Mouse (Mus musculus): ENCODE results near the gene Pibf1. TPM values are rescaled to one million over a fixed set of nuclear protein-coding genes. Genes with fewer than 3 reads are reported as not detected.

Gene Pibf1
- polyA plus RNA-seq, 1 experiment from 2014 or later = 28.7 TPM

GRCm38 (mm10) chr14:99225929-99226328 lies 126.7 kb downstream of the Pibf1 start:
- Histone ChIP-seq H3K9ac (no peak overlapping the region), H3K9me3 (no peaks in the 10 kb centered on the region), H3K27me3 (no peaks in the 10 kb centered on the region), H3K4me2 (replicated peaks) (no peak overlapping the region), H3K4me1 (no peaks in the 10 kb centered on the region), H3K27ac (no peak overlapping the region), H3K4me3 (no peak overlapping the region), H3K36me3 (no peaks in the 10 kb centered on the region)
- ATAC-seq (ENCODE audit: insufficient number of reproducible peaks, insufficient read depth, low FRiP score, low TSS enrichment) = no peak
- 95% methylated on average over 4 of the region's 4 CpGs for WGBS

GRCm38 (mm10) chr14:99229071-99229780 lies 130.0 kb downstream of the Pibf1 start:
- no peaks in the 10 kb centered on the region for H3K9me3 ChIP-seq
- no peak overlapping the region for H3K4me2 ChIP-seq (replicated peaks)
- H3K4me3 ChIP-seq = no peak overlapping the region
- no peaks in the 10 kb centered on the region for H3K27me3 ChIP-seq
- ATAC-seq (ENCODE audit: insufficient number of reproducible peaks, insufficient read depth, low FRiP score, low TSS enrichment) = no peak
- H3K36me3 ChIP-seq = peaks cover 5% of the 10 kb centered on the region; the same call in 1 of the 2 replicates
- H3K9ac ChIP-seq = no peak overlapping the region
- H3K4me1 ChIP-seq = no peaks in the 10 kb centered on the region
- no peak overlapping the region for H3K27ac ChIP-seq
- 82% methylated on average over 11 of the region's 11 CpGs for WGBS

GRCm38 (mm10) chr14:99233056-99233455 lies 133.8 kb downstream of the Pibf1 start:
- no peak overlapping the region for H3K27ac ChIP-seq
- no peaks in the 10 kb centered on the region for H3K27me3 ChIP-seq
- H3K36me3 ChIP-seq = peaks cover 5% of the 10 kb centered on the region; the same call in 1 of the 2 replicates
- H3K4me2 ChIP-seq (replicated peaks) = no peak overlapping the region
- H3K4me3 ChIP-seq = no peak overlapping the region
- no peak overlapping the region for H3K9ac ChIP-seq
- ATAC-seq (ENCODE audit: insufficient number of reproducible peaks, insufficient read depth, low FRiP score, low TSS enrichment) = no peak
- 93% methylated on average over 3 of the region's 3 CpGs for WGBS
- H3K4me1 ChIP-seq = no peaks in the 10 kb centered on the region
- H3K9me3 ChIP-seq = no peaks in the 10 kb centered on the region

GRCm38 (mm10) chr14:99237115-99237514 lies 137.9 kb downstream of the Pibf1 start:
- Histone ChIP-seq H3K4me1 (no peaks in the 10 kb centered on the region), H3K9me3 (no peaks in the 10 kb centered on the region), H3K27me3 (no peaks in the 10 kb centered on the region), H3K4me3 (no peak overlapping the region), H3K4me2 (replicated peaks) (no peak overlapping the region), H3K27ac (no peak overlapping the region), H3K36me3 (peaks cover 5% of the 10 kb centered on the region; the same call in 1 of the 2 replicates), H3K9ac (no peak overlapping the region)
- ATAC-seq (ENCODE audit: insufficient number of reproducible peaks, insufficient read depth, low FRiP score, low TSS enrichment) = no peak
- WGBS = 81% methylated on average over 5 of the region's 5 CpGs

GRCm38 (mm10) chr14:99240563-99240962 lies 141.3 kb downstream of the Pibf1 start:
- WGBS = 85% methylated on average over 11 of the region's 11 CpGs
- Histone ChIP-seq H3K9me3 (no peaks in the 10 kb centered on the region), H3K9ac (no peak overlapping the region), H3K27ac (no peak overlapping the region), H3K4me1 (no peaks in the 10 kb centered on the region), H3K4me3 (no peak overlapping the region), H3K27me3 (no peaks in the 10 kb centered on the region), H3K4me2 (replicated peaks) (no peak overlapping the region), H3K36me3 (peaks cover 12% of the 10 kb centered on the region; the same call in 1 of the 2 replicates)
- no peak for ATAC-seq (ENCODE audit: insufficient number of reproducible peaks, insufficient read depth, low FRiP score, low TSS enrichment)

GRCm38 (mm10) chr14:99244508-99244907 lies 145.3 kb downstream of the Pibf1 start:
- Histone ChIP-seq H3K4me2 (replicated peaks) (no peak overlapping the region), H3K9ac (no peak overlapping the region), H3K9me3 (no peaks in the 10 kb centered on the region), H3K27me3 (no peaks in the 10 kb centered on the region), H3K4me3 (no peak overlapping the region), H3K36me3 (peaks cover 12% of the 10 kb centered on the region), H3K4me1 (no peaks in the 10 kb centered on the region), H3K27ac (no peak overlapping the region)
- ATAC-seq (ENCODE audit: insufficient number of reproducible peaks, insufficient read depth, low FRiP score, low TSS enrichment) = no peak
- WGBS = 41% methylated on average over 3 of the region's 3 CpGs

- 92% methylated on average over 12 of the region's 12 CpGs for WGBS
- H3K27me3 ChIP-seq = no peaks in the 10 kb centered on the region
- no peak for ATAC-seq (ENCODE audit: insufficient number of reproducible peaks, insufficient read depth, low FRiP score, low TSS enrichment)
- H3K4me2 ChIP-seq (replicated peaks) = no peak overlapping the region
- no peak overlapping the region for H3K4me3 ChIP-seq
- H3K27ac ChIP-seq = no peak overlapping the region
- H3K9ac ChIP-seq = no peak overlapping the region
- H3K36me3 ChIP-seq = no peaks in the 10 kb centered on the region
- no peaks in the 10 kb centered on the region for H3K9me3 ChIP-seq
- H3K4me1 ChIP-seq = no peaks in the 10 kb centered on the region
These were observed 162.8 kb downstream of the Pibf1 start for GRCm38 (mm10) chr14:99262026-99262425.

GRCm38 (mm10) chr14:99263816-99264215 lies 164.6 kb downstream of the Pibf1 start:
- no peak overlapping the region for H3K9ac ChIP-seq
- no peak overlapping the region for H3K4me3 ChIP-seq
- ATAC-seq (ENCODE audit: insufficient number of reproducible peaks, insufficient read depth, low FRiP score, low TSS enrichment) = no peak
- no peak overlapping the region for H3K4me2 ChIP-seq (replicated peaks)
- 93% methylated on average over 6 of the region's 6 CpGs for WGBS
- H3K4me1 ChIP-seq = no peaks in the 10 kb centered on the region
- no peaks in the 10 kb centered on the region for H3K36me3 ChIP-seq
- H3K27me3 ChIP-seq = no peaks in the 10 kb centered on the region
- no peak overlapping the region for H3K27ac ChIP-seq
- H3K9me3 ChIP-seq = no peaks in the 10 kb centered on the region

- H3K36me3 ChIP-seq = no peaks in the 10 kb centered on the region
- H3K4me2 ChIP-seq (replicated peaks) = no peak overlapping the region
- no peak overlapping the region for H3K4me3 ChIP-seq
- H3K27me3 ChIP-seq = no peaks in the 10 kb centered on the region
- no peak overlapping the region for H3K27ac ChIP-seq
- WGBS = 92% methylated on average over 14 of the region's 14 CpGs
- H3K9ac ChIP-seq = no peak overlapping the region
- no peak for ATAC-seq (ENCODE audit: insufficient number of reproducible peaks, insufficient read depth, low FRiP score, low TSS enrichment)
- H3K4me1 ChIP-seq = no peaks in the 10 kb centered on the region
- H3K9me3 ChIP-seq = no peaks in the 10 kb centered on the region
These were observed 166.6 kb downstream of the Pibf1 start for GRCm38 (mm10) chr14:99265791-99266190.

- Histone ChIP-seq H3K9me3 (no peaks in the 10 kb centered on the region), H3K36me3 (no peaks in the 10 kb centered on the region), H3K4me2 (replicated peaks) (no peak overlapping the region), H3K27me3 (no peaks in the 10 kb centered on the region), H3K4me3 (no peak overlapping the region), H3K27ac (no peak overlapping the region), H3K4me1 (no peaks in the 10 kb centered on the region), H3K9ac (no peak overlapping the region)
- no peak for ATAC-seq (ENCODE audit: insufficient number of reproducible peaks, insufficient read depth, low FRiP score, low TSS enrichment)
- 63% methylated on average over 5 of the region's 5 CpGs for WGBS
These were observed 167.5 kb downstream of the Pibf1 start for GRCm38 (mm10) chr14:99266749-99267148.

- no peaks in the 10 kb centered on the region for H3K36me3 ChIP-seq
- H3K9me3 ChIP-seq = no peaks in the 10 kb centered on the region
- H3K9ac ChIP-seq = no peak overlapping the region
- H3K4me1 ChIP-seq = no peaks in the 10 kb centered on the region
- no peak overlapping the region for H3K4me3 ChIP-seq
- no peak overlapping the region for H3K4me2 ChIP-seq (replicated peaks)
- WGBS = 71% methylated on average over 2 of the region's 2 CpGs
- H3K27ac ChIP-seq = no peak overlapping the region
- H3K27me3 ChIP-seq = no peaks in the 10 kb centered on the region
- ATAC-seq (ENCODE audit: insufficient number of reproducible peaks, insufficient read depth, low FRiP score, low TSS enrichment) = no peak
These were observed 174.8 kb downstream of the Pibf1 start for GRCm38 (mm10) chr14:99274056-99274455.

- H3K4me2 ChIP-seq (replicated peaks) = no peak overlapping the region
- no peaks in the 10 kb centered on the region for H3K27me3 ChIP-seq
- H3K36me3 ChIP-seq = no peaks in the 10 kb centered on the region
- 51% methylated on average over 4 of the region's 4 CpGs for WGBS
- no peaks in the 10 kb centered on the region for H3K4me1 ChIP-seq
- no peak overlapping the region for H3K27ac ChIP-seq
- no peak overlapping the region for H3K9ac ChIP-seq
- H3K9me3 ChIP-seq = no peaks in the 10 kb centered on the region
- ATAC-seq (ENCODE audit: insufficient number of reproducible peaks, insufficient read depth, low FRiP score, low TSS enrichment) = no peak
- H3K4me3 ChIP-seq = no peak overlapping the region
These were observed 176.6 kb downstream of the Pibf1 start for GRCm38 (mm10) chr14:99275827-99276226.

Measured in embryonic facial prominence, embryonic 12.5 days (tissue).